Mouse (Mus musculus) small intestine, adult 2 months (tissue): Measurements from ENCODE around the gene Thada.

Experiments used
- CTCF ChIP-seq: fragments of 200-500 bp; IDR thresholded peaks from 2 replicates; pipeline ENCODE4 v1.5.1; 2012; ENCODE audit warnings: low read depth, mild to moderate bottlenecking, control low read depth, inconsistent platforms, low read length, moderate library complexity, mixed read lengths; ENCODE audit not compliant: insufficient replicate concordance, insufficient read length; ENCODE audit errors: extremely low read depth
- POLR2A ChIP-seq: fragments of 200-500 bp; IDR thresholded peaks from 2 replicates; pipeline ENCODE4 v1.6.1; 2012; ENCODE audit warnings: low read depth, mild to moderate bottlenecking, control low read depth, inconsistent platforms, low read length, moderate library complexity

- no peak for TF ChIP-seq CTCF
- TF ChIP-seq POLR2A, result no peak
Measured at GRCm38 (mm10) chr17:84150291-84150690, 315.7 kb downstream of the Thada start.
